Mouse (Mus musculus) liver (tissue): ENCODE data around the gene Tgfbr3.

ENCODE experiments used
- DNase-seq: peaks from one replicate; pipeline ENCODE4 v3.0.0-alpha.2; 2020; ENCODE audit warnings: mixed read lengths

Gene Tgfbr3

DNA sequence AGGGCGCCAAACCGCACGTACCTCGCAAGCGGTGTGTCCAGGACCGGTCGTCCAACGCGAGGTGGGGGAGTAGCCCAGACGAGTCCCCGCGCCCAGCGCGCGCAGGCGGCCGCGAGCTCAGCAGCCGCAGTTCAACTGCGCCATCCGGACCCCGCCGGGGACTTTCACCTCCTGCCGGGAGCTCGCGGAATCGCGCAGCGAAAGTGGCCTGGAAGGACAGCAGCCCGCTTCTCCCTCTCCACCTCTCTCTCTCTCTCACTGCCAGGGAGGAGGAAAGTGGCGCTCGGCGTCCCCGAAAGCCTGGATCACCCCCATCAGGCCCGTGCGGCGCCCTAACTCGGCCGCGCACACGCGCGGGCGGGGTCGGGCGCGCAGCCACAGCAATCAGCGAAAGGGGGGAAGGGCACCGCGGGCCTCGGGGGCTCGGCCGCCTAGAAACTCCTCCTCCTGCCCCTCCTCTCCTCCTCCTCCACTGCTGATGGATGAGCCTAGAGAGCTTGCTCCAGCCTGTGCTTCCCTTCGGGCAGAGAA, at the start of gene Tgfbr3:
Tgfbr3 (minus strand) TSS at position 396 of the 531 bp plus-strand sequence.
- peak; percentile 82 for DNase-seq

GRCm38 (mm10) chr5:107330916-107331421, 41.5 kb upstream of the Tgfbr3 start, which contains the start of gene Brdt:
TSS of gene Brdt (plus strand) at chr5:107331159.
- DNase-seq: no peak

GRCm38 (mm10) chr5:107320703-107321102, 31.3 kb upstream of the Tgfbr3 start:
- peak; percentile 22 for DNase-seq

GRCm38 (mm10) chr5:107317141-107317540, 27.7 kb upstream of the Tgfbr3 start:
- DNase-seq: no peak

GRCm38 (mm10) chr5:107307432-107307831, 18.0 kb upstream of the Tgfbr3 start:
- DNase-seq: no peak

DNA sequence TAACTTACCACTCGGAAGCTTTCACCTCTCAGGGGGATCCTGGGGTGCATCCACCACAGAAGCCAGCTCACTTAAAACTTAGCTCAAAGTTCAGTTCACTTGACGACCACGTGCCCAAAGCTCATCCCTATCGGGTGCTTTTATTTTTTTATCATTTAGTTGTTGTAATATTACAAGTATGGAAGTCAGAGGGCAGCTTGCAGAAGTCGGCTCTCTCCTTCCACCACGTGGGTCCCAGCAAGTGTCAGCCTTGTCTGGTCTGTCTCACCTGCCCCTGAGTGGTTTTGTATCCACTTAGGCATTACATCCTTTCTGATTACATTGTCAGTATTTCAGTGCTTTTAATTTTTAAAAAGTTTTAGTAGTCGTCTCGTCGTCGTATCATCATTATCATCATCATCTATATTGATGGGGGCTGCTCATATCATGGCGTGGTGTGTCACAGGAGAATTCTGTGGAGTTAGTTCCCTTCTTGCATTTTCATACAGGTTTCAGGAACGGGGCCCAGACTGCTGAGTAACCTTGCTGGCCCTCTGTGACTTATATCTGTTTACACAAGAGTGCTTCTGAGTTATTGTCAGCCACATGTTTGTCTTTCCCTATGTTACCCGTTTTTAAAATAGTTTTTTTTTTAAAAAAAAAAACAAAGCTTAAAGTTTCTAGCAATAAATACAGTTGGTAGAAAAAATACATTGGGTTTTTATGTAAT, 14.8 kb upstream of the Tgfbr3 start:
- no peak for DNase-seq

GRCm38 (mm10) chr5:107303350-107303861, 14.0 kb upstream of the Tgfbr3 start:
- no peak for DNase-seq

- DNase-seq: no peak
These were observed 9.4 kb upstream of the Tgfbr3 start for GRCm38 (mm10) chr5:107298854-107299253.

- no peak for DNase-seq
These were observed 7.3 kb upstream of the Tgfbr3 start for GRCm38 (mm10) chr5:107296512-107297322.

DNA sequence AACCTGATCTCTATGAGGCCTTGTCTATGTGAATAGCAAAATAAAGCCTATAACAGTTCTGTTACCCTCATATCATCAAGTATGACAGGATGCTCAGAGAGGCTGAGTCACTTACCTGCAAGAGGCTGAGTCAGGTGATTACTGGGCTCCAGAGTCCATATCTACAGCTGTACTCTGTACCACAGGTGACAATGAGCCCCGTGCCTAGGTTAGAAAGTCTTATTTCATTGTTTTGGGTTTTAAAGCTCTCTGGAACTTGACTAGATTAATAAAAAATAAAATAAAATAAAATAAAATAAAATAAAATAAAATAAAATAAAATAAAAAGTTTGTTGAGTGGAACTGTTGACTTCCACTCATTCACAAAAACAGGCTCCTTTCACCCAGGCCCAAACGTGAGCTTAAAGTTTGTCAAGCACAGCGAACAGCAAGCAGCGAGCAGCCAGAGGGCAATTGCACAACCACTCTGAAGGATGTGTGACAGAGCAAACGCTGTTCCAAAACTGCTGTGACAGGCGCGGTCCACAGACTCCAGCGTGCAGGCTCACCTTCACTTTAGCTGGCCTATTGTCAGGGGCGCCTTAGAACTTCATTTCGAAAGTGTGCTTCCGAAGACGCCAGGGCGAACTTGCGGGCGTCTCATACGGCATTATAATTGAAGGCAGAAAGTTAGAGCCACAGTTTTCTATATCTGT, 6.5 kb upstream of the Tgfbr3 start:
- DNase-seq: peak; percentile 19

DNA sequence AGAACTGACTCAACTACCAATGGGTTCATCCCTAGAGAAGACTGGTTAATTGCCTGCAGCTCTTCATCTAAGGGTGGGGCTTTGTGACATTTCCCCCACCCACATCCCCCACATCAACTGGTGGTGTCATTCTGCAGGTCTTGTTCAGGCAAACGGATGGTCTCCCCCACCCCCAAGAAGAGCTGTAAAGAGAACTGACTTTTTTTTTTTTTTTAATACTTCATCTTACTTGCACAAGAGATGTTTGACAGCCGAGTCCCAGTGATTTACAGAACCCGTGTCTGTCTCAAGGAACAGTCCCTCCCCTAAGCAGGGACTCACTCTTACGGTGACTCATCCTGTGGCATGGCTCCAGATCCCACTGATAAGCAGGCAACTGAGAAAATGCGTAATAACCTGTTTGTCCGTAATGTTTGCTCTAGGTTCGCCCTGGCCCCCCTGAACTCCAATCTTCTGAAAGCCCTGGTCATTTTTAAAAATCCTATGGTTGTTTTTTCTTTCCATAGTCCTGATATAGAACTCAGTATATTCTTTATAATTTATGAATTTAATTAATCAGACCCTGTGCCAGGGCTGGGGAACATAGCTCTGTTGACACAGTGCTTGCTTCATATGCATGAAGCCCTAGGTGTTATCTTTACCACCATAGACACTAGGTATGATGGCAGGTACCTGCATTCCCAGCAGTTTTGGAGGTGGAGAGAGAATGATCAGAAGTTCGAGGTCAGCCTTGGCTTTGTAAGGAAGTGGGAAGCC, 5.8 kb upstream of the Tgfbr3 start:
- no peak for DNase-seq

DNA sequence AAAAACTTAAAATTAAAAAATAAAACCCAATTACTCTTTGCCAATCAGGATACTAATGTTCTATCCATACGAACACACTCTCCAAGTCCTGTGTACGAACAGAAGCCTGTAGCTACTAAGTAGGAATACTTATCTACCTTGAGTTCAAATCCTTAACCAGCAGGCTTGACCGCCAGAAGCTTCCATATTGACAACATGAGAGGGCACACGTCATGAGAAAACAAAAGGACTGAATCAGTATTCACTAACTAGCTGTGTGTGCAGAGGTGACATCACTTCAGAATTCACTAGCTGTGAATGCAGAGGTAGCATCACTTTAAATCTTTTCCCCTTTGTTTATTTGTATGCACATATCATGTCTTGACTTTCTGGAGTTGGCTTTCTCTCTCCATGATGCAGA, 4.6 kb upstream of the Tgfbr3 start:
- DNase-seq: no peak

- DNase-seq: no peak
These were observed 557 bp upstream of the Tgfbr3 start for GRCm38 (mm10) chr5:107289986-107290385.

GRCm38 (mm10) chr5:107288427-107289233, 799 bp downstream of the Tgfbr3 start:
- peak; percentile 55 for DNase-seq

- DNase-seq: no peak
These were observed 1.5 kb downstream of the Tgfbr3 start for GRCm38 (mm10) chr5:107287908-107288267.

GRCm38 (mm10) chr5:107287254-107287907, 2.0 kb downstream of the Tgfbr3 start:
- peak; percentile 82 for DNase-seq

- no peak for DNase-seq
These were observed 3.9 kb downstream of the Tgfbr3 start for GRCm38 (mm10) chr5:107285563-107285962.

- DNase-seq: no peak
These were observed 5.4 kb downstream of the Tgfbr3 start for GRCm38 (mm10) chr5:107283935-107284524.

- DNase-seq: no peak
These were observed 6.7 kb downstream of the Tgfbr3 start for GRCm38 (mm10) chr5:107282561-107283307.
